Mouse (Mus musculus) MEL (cell line): Measurements from ENCODE around the gene Napepld. TPM values are rescaled to one million over a fixed set of nuclear protein-coding genes. Genes with fewer than 3 reads are reported as not detected.

Experiments used
- DNase-seq: peaks from one replicate; pipeline ENCODE4 v3.0.0; 2011; ENCODE audit warnings: low read depth, low spot score
- H3K27ac ChIP-seq: 2 replicates; pipeline ENCODE4 v1.5.1; 2012; ENCODE audit warnings: low read depth, mild to moderate bottlenecking, control low read depth, low read length, moderate library complexity; ENCODE audit not compliant: control insufficient read depth
- H3K27me3 ChIP-seq, 2 experiments: fragments of 150-350 bp in 1 of 2; sonication (generic) in 1 of 2; 2 replicates each; pipeline ENCODE4 v1.6.1; 2012; ENCODE audit warnings: low read length in 2 of 2, mild to moderate bottlenecking in 2 of 2, improper control_type of control experiment in 1 of 2, moderate library complexity in 1 of 2; ENCODE audit not compliant: insufficient read depth in 2 of 2, control insufficient read depth in 1 of 2
- H3K36me3 ChIP-seq, 2 experiments: 2 replicates each; pipeline ENCODE4 v1.6.1; 2012 to 2014; ENCODE audit warnings: low read length in 2 of 2, improper control_type of control experiment in 1 of 2, inconsistent platforms in 1 of 2, mild to moderate bottlenecking in 1 of 2; ENCODE audit not compliant: insufficient read depth in 2 of 2, control insufficient read depth in 1 of 2
- H3K4me1 ChIP-seq, 2 experiments: fragments of 150-350 bp in 1 of 2; sonication (generic) in 1 of 2; 2 replicates each; pipeline ENCODE4 v1.6.1; 2012; ENCODE audit warnings: low read length in 2 of 2, improper control_type of control experiment in 1 of 2, mild to moderate bottlenecking in 1 of 2; ENCODE audit not compliant: insufficient read depth in 2 of 2, control insufficient read depth in 1 of 2
- H3K4me3 ChIP-seq, 2 experiments: fragments of 150-350 bp in 1 of 2; sonication (generic) in 1 of 2; 2 replicates each; pipeline ENCODE4 v1.5.1; 2012; ENCODE audit warnings: low read depth in 2 of 2, low read length in 2 of 2, mild to moderate bottlenecking in 2 of 2, moderate library complexity in 2 of 2, control low read depth in 1 of 2, improper control_type of control experiment in 1 of 2; ENCODE audit not compliant: control insufficient read depth in 1 of 2, insufficient read depth in 1 of 2
- H3K79me2 ChIP-seq: 2 replicates; pipeline ENCODE4 v1.6.1; 2012; ENCODE audit warnings: mild to moderate bottlenecking, low read length, moderate library complexity; ENCODE audit not compliant: control insufficient read depth, poor library complexity, insufficient read depth
- H3K9ac ChIP-seq: 2 replicates; pipeline ENCODE4 v1.6.1; 2012; ENCODE audit warnings: low read depth, mild to moderate bottlenecking, control low read depth, low read length, moderate library complexity; ENCODE audit not compliant: control insufficient read depth, poor library complexity, severe bottlenecking
- H3K9me3 ChIP-seq: fragments of 150-350 bp; sonication (generic); replicated peaks from 2 replicates; pipeline ENCODE4 v1.6.1; 2012; ENCODE audit warnings: mild to moderate bottlenecking, low read length, improper control_type of control experiment, moderate library complexity; ENCODE audit not compliant: insufficient read depth
- CHD1 ChIP-seq: IDR thresholded peaks from 2 replicates; pipeline ENCODE4 v1.6.1; 2012; ENCODE audit warnings: low read depth, mild to moderate bottlenecking, inconsistent platforms, low read length, improper control_type of control experiment
- E2F4 ChIP-seq: IDR thresholded peaks from 2 replicates; pipeline ENCODE4 v1.6.1; 2011; ENCODE audit warnings: low read depth, low read length, improper control_type of control experiment, borderline replicate concordance
- GABPA ChIP-seq: IDR thresholded peaks from 2 replicates; pipeline ENCODE4 v1.6.1; 2012; ENCODE audit warnings: low read depth, mild to moderate bottlenecking, inconsistent platforms, low read length, improper control_type of control experiment, moderate library complexity
- GATA1 ChIP-seq: IDR thresholded peaks from 2 replicates; pipeline ENCODE4 v1.6.1; 2011; ENCODE audit warnings: low read depth, low read length, improper control_type of control experiment
- KAT2A ChIP-seq: conservative IDR thresholded peaks from 2 replicates; pipeline ENCODE4 v1.6.1; 2012; ENCODE audit warnings: low read depth, low read length, improper control_type of control experiment, inconsistent platforms
- MAX ChIP-seq: IDR thresholded peaks from 2 replicates; pipeline ENCODE4 v1.6.1; 2011; ENCODE audit warnings: low read length, improper control_type of control experiment
- MAZ ChIP-seq: IDR thresholded peaks from 2 replicates; pipeline ENCODE4 v1.6.1; 2012; ENCODE audit warnings: low read depth, mild to moderate bottlenecking, inconsistent platforms, low read length, improper control_type of control experiment
- MXI1 ChIP-seq: IDR thresholded peaks from 2 replicates; pipeline ENCODE4 v1.6.1; 2011; ENCODE audit warnings: mild to moderate bottlenecking, low read depth, low read length, improper control_type of control experiment
- NELFE ChIP-seq: IDR thresholded peaks from 2 replicates; pipeline ENCODE4 v1.6.1; 2011; ENCODE audit warnings: low read depth, low read length, improper control_type of control experiment
- NRF1 ChIP-seq: IDR thresholded peaks from 2 replicates; pipeline ENCODE4 v1.6.1; 2014; ENCODE audit warnings: low read depth, mild to moderate bottlenecking, inconsistent platforms, low read length, improper control_type of control experiment, moderate library complexity; ENCODE audit not compliant: poor library complexity, insufficient read depth, severe bottlenecking
- POLR2A ChIP-seq, 2 experiments: IDR thresholded peaks; 2 replicates each; pipeline ENCODE4 v1.6.1; 2011 to 2012; ENCODE audit warnings: low read length in 2 of 2, mild to moderate bottlenecking in 2 of 2, control low read depth in 1 of 2, improper control_type of control experiment in 1 of 2, low read depth in 1 of 2, moderate library complexity in 1 of 2; ENCODE audit not compliant: control insufficient read depth in 1 of 2, insufficient read depth in 1 of 2, poor library complexity in 1 of 2
- POLR2AphosphoS2 ChIP-seq: IDR thresholded peaks from 2 replicates; pipeline ENCODE4 v1.6.1; 2011; ENCODE audit warnings: low read length, improper control_type of control experiment
- POLR2AphosphoS5 ChIP-seq: IDR thresholded peaks from 2 replicates; pipeline ENCODE4 v1.6.1; 2012; ENCODE audit warnings: low read depth, borderline replicate concordance, mild to moderate bottlenecking, inconsistent platforms, low read length, moderate library complexity, mixed read lengths
- RAD21 ChIP-seq: IDR thresholded peaks from 2 replicates; pipeline ENCODE4 v1.6.1; 2011; ENCODE audit warnings: mild to moderate bottlenecking, low read depth, low read length, improper control_type of control experiment
- RCOR1 ChIP-seq: IDR thresholded peaks from 2 replicates; pipeline ENCODE4 v1.6.1; 2012; ENCODE audit warnings: low read depth, mild to moderate bottlenecking, inconsistent platforms, low read length, improper control_type of control experiment
- SIN3A ChIP-seq: IDR thresholded peaks from 2 replicates; pipeline ENCODE4 v1.6.1; 2012; ENCODE audit warnings: low read length, improper control_type of control experiment, inconsistent platforms
- TAL1 ChIP-seq: IDR thresholded peaks from 2 replicates; pipeline ENCODE4 v1.6.1; 2012; ENCODE audit warnings: mild to moderate bottlenecking, inconsistent platforms, low read length, moderate library complexity, mixed read lengths
- TCF12 ChIP-seq: IDR thresholded peaks from 2 replicates; pipeline ENCODE4 v1.6.1; 2014; ENCODE audit warnings: low read depth, mild to moderate bottlenecking, inconsistent platforms, low read length, improper control_type of control experiment, moderate library complexity
- UBTF ChIP-seq: IDR thresholded peaks from 2 replicates; pipeline ENCODE4 v1.6.1; 2012; ENCODE audit warnings: low read depth, mild to moderate bottlenecking, inconsistent platforms, low read length, improper control_type of control experiment, moderate library complexity, borderline replicate concordance; ENCODE audit not compliant: insufficient read depth
- ZC3H11A ChIP-seq: IDR thresholded peaks from 2 replicates; pipeline ENCODE4 v1.6.1; 2012; ENCODE audit warnings: low read depth, mild to moderate bottlenecking, inconsistent platforms, low read length, improper control_type of control experiment
- ZKSCAN1 ChIP-seq: IDR thresholded peaks from 2 replicates; pipeline ENCODE4 v1.6.1; 2012; ENCODE audit warnings: low read depth, mild to moderate bottlenecking, inconsistent platforms, low read length, improper control_type of control experiment, moderate library complexity
- ZMIZ1 ChIP-seq: IDR thresholded peaks from 2 replicates; pipeline ENCODE4 v1.6.1; 2012; ENCODE audit warnings: low read depth, mild to moderate bottlenecking, inconsistent platforms, low read length, improper control_type of control experiment, moderate library complexity
- polyA plus RNA-seq, 2 experiments: library from polyadenylated mRNA; stranded (reverse) in 1 of 2; unstranded in 1 of 2; fragments of >175 nt in 1 of 2; fragments of >200 nt in 1 of 2; gene quantifications; 2 replicates each; pipeline versions ENCODE4 v1.2.1 to v1.2.4; 2012; ENCODE audit warnings: low replicate concordance in 2 of 2, low read depth in 1 of 2; ENCODE audit not compliant: insufficient read length in 2 of 2, insufficient read depth in 1 of 2, missing spikeins in 1 of 2
- total RNA-seq: library from RNA; depleted of rRNA; stranded (reverse); fragments of 300-350 nt; gene quantifications from 2 replicates; pipeline ENCODE4 v1.2.3, GENCODE M21; 2012

Gene Napepld
- total and polyA plus RNA-seq, 3 experiments: 1.5 to 3.0 TPM; not detected in 1

- Histone ChIP-seq H3K27ac (no peak overlapping the region), H3K9ac (no peak overlapping the region), H3K4me3 (no peak overlapping the region), H3K27me3 (no peaks in the 10 kb centered on the region), H3K9me3 (no peaks in the 10 kb centered on the region), H3K79me2 (peaks cover 5% of the 10 kb centered on the region; the same call in 1 of the 2 replicates), H3K36me3 (peaks cover 8 to 13% of the 10 kb centered on the region in 2 experiments), H3K4me1 (peaks cover 3 to 10% of the 10 kb centered on the region in 2 experiments; a peak in 3 of 4 replicates)
- peak; percentile 29 for DNase-seq
- TF ChIP-seq POLR2AphosphoS5 (no peak), POLR2A (IDR thresholded peaks at IDR 0.05; ENCODE audit: control insufficient read depth in 1 of 2, insufficient read depth in 1 of 2, low read depth in 1 of 2, low read length in 2 of 2, poor library complexity in 1 of 2) (no peak), KAT2A (no peak), TAL1 (no peak), MAX (no peak), ZKSCAN1 (no peak), RAD21 (no peak), TCF12 (no peak)
Observed at GRCm38 (mm10) chr5:21650736-21651135, 50.5 kb downstream of the Napepld start.

- no peaks in the 10 kb centered on the region for H3K9me3 ChIP-seq
Observed at GRCm38 (mm10) chr5:21646133-21646491, 55.1 kb downstream of the Napepld start.

GRCm38 (mm10) chr5:21645439-21646132 lies 55.6 kb downstream of the Napepld start, which contains the start of the genes Fbxl13 and Armc10:
Fbxl13 (minus strand) TSS chr5:21645634.
Armc10 (plus strand) TSS chr5:21645813.
- no peaks in the 10 kb centered on the region for H3K9me3 ChIP-seq
- peak; percentile 96 for DNase-seq
- peak within 1 kb of the TSS; percentile 57 for H3K27ac ChIP-seq
- H3K79me2 ChIP-seq: peaks cover 5% of the 10 kb centered on the region; the same call in 1 of the 2 replicates
- H3K27me3 ChIP-seq: peaks cover 5 to 12% of the 10 kb centered on the region in 2 experiments
- H3K4me3 ChIP-seq: peak within 1 kb of the TSS; percentile 74 to 99
- peak within 1 kb of the TSS; percentile 76 for H3K9ac ChIP-seq
- H3K36me3 ChIP-seq: peaks cover 7 to 9% of the 10 kb centered on the region in 2 experiments
- H3K4me1 ChIP-seq: peaks cover 3 to 13% of the 10 kb centered on the region in 2 experiments; a peak in 3 of 4 replicates
- TF ChIP-seq GABPA (no peak), CHD1 (no peak), GATA1 (no peak), RAD21 (no peak), POLR2AphosphoS2 (peak; percentile 37; the same call in 1 of the 2 replicates), UBTF (no peak), SIN3A (peak; percentile 68; the same call in 1 of the 2 replicates), NRF1 (peak; percentile 46; the same call in 1 of the 2 replicates), NELFE (peak; percentile 76), ZC3H11A (no peak), ZMIZ1 (peak; percentile 59; the same call in 1 of the 2 replicates), MAZ (0 out of 2 replicates have a peak, but pooled peaks have one; percentile 45), POLR2AphosphoS5 (no peak), MXI1 (peak; percentile 39; the same call in 1 of the 2 replicates), TAL1 (no peak), E2F4 (no peak), RCOR1 (0 out of 2 replicates have a peak, but pooled peaks have one; percentile 17)

More at GRCm38 (mm10) chr5:21646133-21646491, 55.1 kb downstream of the Napepld start:
- H3K4me3 ChIP-seq: peak overlapping the region; percentile 74 to 99
- TF ChIP-seq MAX: no peak; the same call in 1 of the 2 replicates
- no peak for TF ChIP-seq CHD1
- peak in 1 of 2 experiments; percentile 31; a peak in 3 of 4 replicates for TF ChIP-seq POLR2A (IDR thresholded peaks at IDR 0.05; ENCODE audit: control insufficient read depth in 1 of 2, insufficient read depth in 1 of 2, low read depth in 1 of 2, low read length in 2 of 2, poor library complexity in 1 of 2)
- TF ChIP-seq SIN3A: peak; percentile 8; the same call in 1 of the 2 replicates
- H3K79me2 ChIP-seq: peaks cover 5% of the 10 kb centered on the region; the same call in 1 of the 2 replicates
- H3K27me3 ChIP-seq: peaks cover 5 to 12% of the 10 kb centered on the region in 2 experiments
- peak overlapping the region; percentile 76 for H3K9ac ChIP-seq
- no peak for DNase-seq
- H3K36me3 ChIP-seq: peaks cover 7 to 9% of the 10 kb centered on the region in 2 experiments
- H3K27ac ChIP-seq: peak overlapping the region; percentile 47
- H3K4me1 ChIP-seq: peaks cover 3 to 13% of the 10 kb centered on the region in 2 experiments; a peak in 3 of 4 replicates
